Mouse (Mus musculus) ES-E14 (cell line): ENCODE measurements at regions not wholly inside any gene's neighbourhood (a gene's known extent, or its start where the extent isn't known, plus 50 kb on each side); places are given as distances from the start of the nearest gene placed in this dataset.

Experiments
- HCFC1 ChIP-seq: IDR thresholded peaks from 2 replicates; pipeline ENCODE4 v1.6.1; 2012; ENCODE audit warnings: low read length, inconsistent platforms, borderline replicate concordance; ENCODE audit not compliant: insufficient read depth
- ZNF384 ChIP-seq: IDR thresholded peaks from 2 replicates; pipeline ENCODE4 v1.6.1; 2012; ENCODE audit warnings: low read depth, low read length, inconsistent platforms

- no peak for TF ChIP-seq ZNF384
- no peak for TF ChIP-seq HCFC1
Measured at GRCm38 (mm10) chr5:97194656-97195280, 83.4 kb upstream of the Paqr3 start.
